Mouse (Mus musculus) CH12.LX (cell line): ENCODE results near the gene Gm36028. TPM values are rescaled to one million over a fixed set of nuclear protein-coding genes. Genes with fewer than 3 reads are reported as not detected.

ENCODE experiments used
- DNase-seq: peaks from one replicate; pipeline ENCODE4 v3.0.0-alpha.2; 2013; ENCODE audit errors: extremely low read depth
- H3K27ac ChIP-seq: 2 replicates; pipeline ENCODE4 v1.5.1; 2012; ENCODE audit warnings: low read depth, mild to moderate bottlenecking, control low read depth, moderate library complexity; ENCODE audit not compliant: insufficient read depth
- H3K27me3 ChIP-seq: replicated peaks from 2 replicates; pipeline ENCODE3; 2012; ENCODE audit warnings: inconsistent platforms
- H3K36me3 ChIP-seq, 2 experiments: replicated peaks in 1 of 2; 2 replicates each; pipeline versions ENCODE3 to v1.6.1; 2012; ENCODE audit warnings: inconsistent platforms in 1 of 2, low read length in 1 of 2, mild to moderate bottlenecking in 1 of 2, mixed read lengths in 1 of 2, moderate library complexity in 1 of 2; ENCODE audit not compliant: control insufficient read depth in 1 of 2, insufficient read depth in 1 of 2
- H3K4me1 ChIP-seq, 2 experiments: 2 replicates each; pipeline ENCODE4 v1.6.1; 2012; ENCODE audit warnings: inconsistent platforms in 1 of 2, moderate library complexity in 1 of 2; ENCODE audit not compliant: insufficient read depth in 2 of 2, control insufficient read depth in 1 of 2
- H3K4me2 ChIP-seq: 2 replicates; pipeline ENCODE4 v1.6.1; 2012; ENCODE audit warnings: low read depth, mild to moderate bottlenecking, control low read depth; ENCODE audit not compliant: poor library complexity, insufficient read depth, severe bottlenecking
- H3K4me3 ChIP-seq, 3 experiments: fragments of 150-350 bp in 1 of 3; sonication (generic) in 1 of 3; replicated peaks in 1 of 3; 2 replicates each; pipeline versions ENCODE3 to v1.5.1; 2011 to 2012; ENCODE audit warnings: low read depth in 2 of 3, low read length in 2 of 3, mild to moderate bottlenecking in 2 of 3, moderate library complexity in 2 of 3, control low read depth in 1 of 3, improper control_type of control experiment in 1 of 3, inconsistent platforms in 1 of 3, mixed read lengths in 1 of 3; ENCODE audit not compliant: poor library complexity in 1 of 3
- H3K79me2 ChIP-seq: replicated peaks from 2 replicates; pipeline ENCODE4 v1.6.1; 2012; ENCODE audit warnings: mild to moderate bottlenecking, moderate library complexity; ENCODE audit not compliant: control insufficient read depth, poor library complexity, insufficient read depth, severe bottlenecking; ENCODE audit errors: extremely low read depth
- H3K9ac ChIP-seq: 2 replicates; pipeline ENCODE4 v1.6.1; 2012; ENCODE audit warnings: low read depth, mild to moderate bottlenecking, control low read depth, moderate library complexity; ENCODE audit not compliant: insufficient read depth
- H3K9me3 ChIP-seq: replicated peaks from 2 replicates; pipeline ENCODE3; 2012; ENCODE audit warnings: low read length, inconsistent platforms, mixed read lengths
- BHLHE40 ChIP-seq: IDR thresholded peaks from 2 replicates; pipeline ENCODE4 v1.6.1; 2011; ENCODE audit warnings: mild to moderate bottlenecking, low read depth, low read length, improper control_type of control experiment
- CHD2 ChIP-seq: IDR thresholded peaks from 2 replicates; pipeline ENCODE4 v1.6.1; 2011; ENCODE audit warnings: low read length, improper control_type of control experiment
- CTCF ChIP-seq, 2 experiments: IDR thresholded peaks in 1 of 2; conservative IDR thresholded peaks in 1 of 2; 2 replicates each; pipeline ENCODE4 v1.5.1; 2011 to 2012; ENCODE audit warnings: low read depth in 2 of 2, low read length in 2 of 2, improper control_type of control experiment in 1 of 2, inconsistent platforms in 1 of 2, mild to moderate bottlenecking in 1 of 2, moderate library complexity in 1 of 2
- E2F4 ChIP-seq: IDR thresholded peaks from 2 replicates; pipeline ENCODE4 v1.6.1; 2011; ENCODE audit warnings: low read depth, low read length, improper control_type of control experiment; ENCODE audit not compliant: insufficient replicate concordance
- JUND ChIP-seq: conservative IDR thresholded peaks from 2 replicates; pipeline ENCODE4 v1.6.1; 2011; ENCODE audit warnings: low read depth, low read length, improper control_type of control experiment
- MAFK ChIP-seq: IDR thresholded peaks from 2 replicates; pipeline ENCODE4 v1.6.1; 2011; ENCODE audit warnings: low read length, improper control_type of control experiment; ENCODE audit not compliant: insufficient replicate concordance
- MAX ChIP-seq: IDR thresholded peaks from 2 replicates; pipeline ENCODE4 v1.6.1; 2011; ENCODE audit warnings: low read length, improper control_type of control experiment
- MXI1 ChIP-seq: IDR thresholded peaks from 2 replicates; pipeline ENCODE4 v1.6.1; 2011; ENCODE audit warnings: mild to moderate bottlenecking, low read depth, low read length, improper control_type of control experiment
- MYC ChIP-seq: IDR thresholded peaks from 2 replicates; pipeline ENCODE4 v1.6.1; 2011; ENCODE audit warnings: low read depth, mild to moderate bottlenecking, improper control_type of control experiment, low read length
- NELFE ChIP-seq: IDR thresholded peaks from 2 replicates; pipeline ENCODE4 v1.6.1; 2011; ENCODE audit warnings: low read depth, low read length, improper control_type of control experiment
- NRF1 ChIP-seq: IDR thresholded peaks from 2 replicates; pipeline ENCODE4 v1.6.1; 2014; ENCODE audit warnings: low read depth, mild to moderate bottlenecking, inconsistent platforms, low read length, improper control_type of control experiment, moderate library complexity
- POLR2A ChIP-seq: IDR thresholded peaks from 2 replicates; pipeline ENCODE4 v1.6.1; 2011; ENCODE audit warnings: low read depth, mild to moderate bottlenecking, improper control_type of control experiment, low read length
- RAD21 ChIP-seq: IDR thresholded peaks from 2 replicates; pipeline ENCODE4 v1.6.1; 2011; ENCODE audit warnings: low read depth, mild to moderate bottlenecking, low read length, improper control_type of control experiment, moderate library complexity
- RCOR1 ChIP-seq: conservative IDR thresholded peaks from 2 replicates; pipeline ENCODE4 v1.6.1; 2012; ENCODE audit warnings: low read depth, mild to moderate bottlenecking, inconsistent platforms, low read length, improper control_type of control experiment
- SMC3 ChIP-seq: IDR thresholded peaks from 2 replicates; pipeline ENCODE4 v1.6.1; 2011; ENCODE audit warnings: low read depth, low read length, improper control_type of control experiment
- UBTF ChIP-seq: IDR thresholded peaks from 2 replicates; pipeline ENCODE4 v1.6.1; 2012; ENCODE audit warnings: low read depth, mild to moderate bottlenecking, inconsistent platforms, low read length, improper control_type of control experiment, moderate library complexity
- ZC3H11A ChIP-seq: IDR thresholded peaks from 2 replicates; pipeline ENCODE4 v1.6.1; 2012; ENCODE audit warnings: low read depth, mild to moderate bottlenecking, inconsistent platforms, low read length, improper control_type of control experiment
- ZKSCAN1 ChIP-seq: IDR thresholded peaks from 2 replicates; pipeline ENCODE4 v1.6.1; 2012; ENCODE audit warnings: low read depth, inconsistent platforms, low read length, improper control_type of control experiment, borderline replicate concordance
- ZMIZ1 ChIP-seq: IDR thresholded peaks from 2 replicates; pipeline ENCODE4 v1.6.1; 2012; ENCODE audit warnings: low read depth, mild to moderate bottlenecking, inconsistent platforms, low read length, improper control_type of control experiment
- dilution Hi-C: fragments of 300-500 bp; cut with MboI; formaldehyde crosslinking; loops from 2 replicates; pipeline ENCODE4 v1.14.3; 2020; ENCODE audit warnings: low sequenced_read_pairs; ENCODE audit not compliant: extremely low pct_unique_long_range_greater_than_20kb, extremely low pct_ligation_motif_present
- in situ Hi-C: fragments of 300-500 bp; cut with MboI; formaldehyde crosslinking; loops from 3 replicates; pipeline ENCODE4 v1.14.3; 2019; ENCODE audit warnings: low sequenced_read_pairs, low pct_ligation_motif_present, low pct_unique_long_range_greater_than_20kb, mixed read lengths
- polyA plus RNA-seq: library from polyadenylated mRNA; unstranded; fragments of >175 nt; gene quantifications from 2 replicates; pipeline ENCODE4 v1.2.1, GENCODE M21; 2012; ENCODE audit warnings: low read depth; ENCODE audit not compliant: insufficient read length
- total RNA-seq, 2 experiments: library from RNA; depleted of rRNA; stranded (reverse); fragments of 300-350 nt in 1 of 2; fragments of >200 nt in 1 of 2; gene quantifications; 2 replicates each; pipeline ENCODE4 v1.2.3; 2012 to 2014

The Gm36028 gene
- total and polyA plus RNA-seq, 3 experiments: not detected

- dilution Hi-C loops (no loop called here), in situ Hi-C loops (loop anchor here (5.0 to 10.0 kb wide), 2 partner anchors 125 to 383 kb away; no protein-coding TSS in a partner anchor)
- no peaks in the 10 kb centered on the region for H3K36me3 ChIP-seq
- H3K4me1 ChIP-seq: peaks cover 13 to 38% of the 10 kb centered on the region in 2 experiments
- no peak overlapping the region for H3K4me2 ChIP-seq
- H3K79me2 ChIP-seq: no peaks in the 10 kb centered on the region
- no peak for DNase-seq
- H3K9ac ChIP-seq: no peak overlapping the region
- H3K27ac ChIP-seq: no peak overlapping the region
- H3K4me3 ChIP-seq: no peak overlapping the region
- TF ChIP-seq MYC: no peak
- TF ChIP-seq ZC3H11A: no peak
- TF ChIP-seq RAD21: no peak
- no peak for TF ChIP-seq SMC3
- TF ChIP-seq ZMIZ1: no peak
- TF ChIP-seq MAX: no peak
- no peaks in the 10 kb centered on the region for H3K27me3 ChIP-seq
- H3K9me3 ChIP-seq: no peaks in the 10 kb centered on the region
These were observed 49.1 kb downstream of the Gm36028 start for GRCm38 (mm10) chr16:37811874-37812273.

- H3K9me3 ChIP-seq: peaks cover 9% of the 10 kb centered on the region
- no peaks in the 10 kb centered on the region for H3K27me3 ChIP-seq
- no peak overlapping the region for H3K4me3 ChIP-seq
- no peak for DNase-seq
- no peaks in the 10 kb centered on the region for H3K36me3 ChIP-seq
- TF ChIP-seq ZC3H11A (no peak), BHLHE40 (no peak), MAFK (no peak), UBTF (no peak), MYC (no peak), JUND (no peak), MAX (no peak), NELFE (no peak), E2F4 (no peak), POLR2A (no peak), NRF1 (no peak), CHD2 (no peak), CTCF (conservative IDR thresholded peaks at IDR 0.05 in 1 of 2, IDR thresholded peaks at IDR 0.05 in 1 of 2; ENCODE audit: low read depth in 2 of 2, low read length in 2 of 2) (no peak), ZKSCAN1 (no peak), RCOR1 (no peak), MXI1 (no peak), RAD21 (no peak)
- TF ChIP-seq, all 38 proteins: peak for 0
- in situ Hi-C loops: no loop called here
- Histone ChIP-seq H3K9ac (no peak overlapping the region), H3K4me2 (no peak overlapping the region), H3K4me1 (peaks cover 9 to 27% of the 10 kb centered on the region in 2 experiments), H3K79me2 (no peaks in the 10 kb centered on the region), H3K27ac (no peak overlapping the region)
- dilution Hi-C loops: no loop called here
These were observed 51.3 kb downstream of the Gm36028 start for GRCm38 (mm10) chr16:37809623-37809992.
